Mouse (Mus musculus) right cerebral cortex, postnatal 25 days (tissue): ENCODE results near the gene Osgepl1.
A peak's percentile ranks its signal among the peaks of the same experiment; 100 is the strongest.
"Not testable (repeated sequence)": the region's sequence is repeated elsewhere in the genome, so short reads cannot be mapped to it uniquely, and the experiment has no call there.

Experiments used
- DNase-seq: peaks from one replicate; pipeline ENCODE4 v3.0.0; 2022

Gene Osgepl1

DNA sequence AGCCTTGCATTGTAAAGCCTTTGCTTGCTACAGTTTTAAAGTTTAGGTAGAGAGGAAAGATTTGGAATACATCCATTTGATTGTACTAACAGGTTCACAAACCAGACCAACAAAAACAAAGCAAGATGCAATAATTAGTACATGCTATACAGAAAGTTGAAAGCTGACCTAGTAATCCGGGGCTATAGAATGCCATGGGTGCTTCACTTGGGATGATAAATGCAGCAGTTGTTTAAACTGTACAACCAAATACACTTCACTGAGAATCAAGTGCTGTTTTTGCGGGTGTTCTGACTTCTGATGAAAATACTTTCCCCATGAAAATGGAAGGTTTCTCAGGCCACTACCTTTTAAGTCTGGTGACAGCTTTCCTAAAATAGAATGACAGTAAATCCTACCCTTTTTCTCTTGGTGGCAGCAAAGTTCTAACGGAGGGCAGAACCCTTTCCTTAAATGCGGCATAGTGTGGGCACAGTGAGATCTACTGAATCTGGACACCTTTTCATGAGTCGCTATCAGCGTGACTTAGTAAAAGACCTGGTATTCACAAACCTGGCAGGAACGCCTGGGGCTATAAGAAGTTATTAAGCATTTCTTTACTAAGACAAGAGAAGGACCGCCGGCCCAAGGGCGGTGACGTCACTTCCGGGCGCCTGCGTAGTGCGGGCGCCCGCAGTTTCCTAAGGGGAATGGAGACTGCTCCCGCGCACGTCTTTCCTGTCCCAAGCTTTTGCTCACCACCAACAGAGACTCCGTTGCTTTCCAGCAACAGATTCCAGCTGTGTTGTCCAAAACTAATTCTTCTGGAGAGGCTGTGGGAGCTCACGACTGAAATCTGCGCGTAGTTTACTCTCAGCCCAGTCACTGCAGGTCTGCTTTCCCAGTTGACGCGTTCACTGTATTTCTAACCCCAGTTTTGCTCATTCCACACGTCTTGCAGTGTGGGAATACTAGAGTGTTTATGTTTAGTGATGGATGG, at the start of gene Osgepl1:
Osgepl1 (plus strand) TSS at position 636 of the 979 bp plus-strand sequence.
- DNase-seq: peak; percentile 85

DNA sequence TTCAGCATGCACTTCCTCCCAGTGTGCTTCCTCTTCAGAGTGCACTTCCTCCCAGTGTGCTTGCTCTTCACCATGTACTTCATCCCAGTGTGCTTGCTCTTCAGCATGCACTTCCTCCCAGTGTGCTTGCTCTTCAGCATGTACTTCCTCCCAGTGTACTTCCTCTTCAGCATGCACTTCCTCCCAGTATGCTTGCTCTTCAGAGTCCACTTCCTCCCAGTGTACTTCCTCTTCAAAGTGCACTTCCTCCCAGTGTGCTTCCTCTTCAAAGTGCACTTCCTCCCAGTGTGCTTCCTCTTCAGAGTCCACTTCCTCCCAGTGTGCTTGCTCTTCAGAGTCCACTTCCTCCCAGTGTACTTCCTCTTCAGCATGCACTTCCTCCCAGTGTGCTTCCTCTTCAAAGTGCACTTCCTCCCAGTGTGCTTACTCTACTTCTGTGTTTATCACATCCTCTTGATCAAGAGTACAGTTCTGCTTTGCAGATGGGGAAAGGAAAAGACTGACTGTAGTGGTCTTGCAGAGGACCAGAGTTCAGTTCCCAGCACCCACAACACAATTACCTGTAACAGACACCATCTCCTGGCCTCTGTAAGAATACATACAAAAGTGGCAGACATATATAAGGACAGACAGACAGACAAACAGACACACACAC, 48.3 kb upstream of the Osgepl1 start:
- DNase-seq: not testable (repeated sequence)

DNA sequence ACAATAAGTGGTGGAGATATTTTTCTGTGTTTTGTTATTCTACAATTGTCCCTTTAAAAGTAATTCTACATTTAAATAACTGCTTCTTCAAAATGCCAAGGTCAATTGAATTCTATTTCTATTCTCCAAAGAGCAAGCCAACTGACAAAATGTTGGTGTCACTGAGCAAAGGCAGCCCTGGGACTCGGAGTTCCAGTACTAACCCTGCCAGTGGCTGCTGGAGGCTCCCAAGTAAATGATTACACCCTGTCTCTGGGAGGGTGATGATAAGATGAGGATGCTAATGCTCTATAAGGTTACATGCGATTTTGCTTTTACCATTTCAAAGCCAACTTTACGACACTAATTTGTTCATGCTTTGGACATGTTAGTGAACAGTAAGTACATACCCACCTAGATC, 43.5 kb upstream of the Osgepl1 start:
- no peak for DNase-seq

DNA sequence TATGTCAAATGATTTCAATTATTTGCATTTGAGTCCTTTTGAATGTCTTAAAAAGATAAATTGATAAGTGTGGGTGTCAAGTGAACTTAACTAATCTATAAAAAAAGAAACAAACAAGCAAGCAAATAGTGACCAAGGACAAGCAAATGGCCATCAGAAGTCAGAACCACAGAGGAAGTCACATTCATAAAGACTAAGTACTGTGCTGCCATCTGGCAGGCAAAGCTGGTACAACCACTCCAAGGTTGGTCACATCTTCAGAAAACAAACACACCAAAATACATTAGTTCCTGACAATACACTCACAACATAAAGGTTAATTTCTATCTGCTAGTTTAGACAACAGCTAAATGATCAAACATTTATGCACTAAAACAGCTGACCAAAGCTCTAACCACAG, 40.8 kb upstream of the Osgepl1 start:
- peak; percentile 11 for DNase-seq

DNA sequence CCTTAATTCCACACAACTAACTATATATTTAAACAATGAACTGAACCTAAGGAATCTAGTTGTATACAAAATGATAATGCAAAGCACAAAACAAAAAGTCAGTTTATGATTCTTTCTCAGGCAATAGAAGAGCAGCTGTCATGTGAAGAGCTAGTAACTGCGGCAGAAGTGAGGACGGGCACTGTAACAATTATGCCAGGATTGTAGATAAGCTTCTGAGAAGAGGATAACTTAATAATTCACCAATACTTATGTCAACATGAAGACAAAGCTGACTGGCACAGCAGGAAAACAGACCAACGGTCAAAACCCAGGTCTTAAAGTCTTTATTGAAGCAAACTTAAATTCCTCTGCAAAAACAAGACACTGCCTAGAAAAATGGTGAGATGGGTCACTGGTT, 22.2 kb upstream of the Osgepl1 start:
- no peak for DNase-seq

DNA sequence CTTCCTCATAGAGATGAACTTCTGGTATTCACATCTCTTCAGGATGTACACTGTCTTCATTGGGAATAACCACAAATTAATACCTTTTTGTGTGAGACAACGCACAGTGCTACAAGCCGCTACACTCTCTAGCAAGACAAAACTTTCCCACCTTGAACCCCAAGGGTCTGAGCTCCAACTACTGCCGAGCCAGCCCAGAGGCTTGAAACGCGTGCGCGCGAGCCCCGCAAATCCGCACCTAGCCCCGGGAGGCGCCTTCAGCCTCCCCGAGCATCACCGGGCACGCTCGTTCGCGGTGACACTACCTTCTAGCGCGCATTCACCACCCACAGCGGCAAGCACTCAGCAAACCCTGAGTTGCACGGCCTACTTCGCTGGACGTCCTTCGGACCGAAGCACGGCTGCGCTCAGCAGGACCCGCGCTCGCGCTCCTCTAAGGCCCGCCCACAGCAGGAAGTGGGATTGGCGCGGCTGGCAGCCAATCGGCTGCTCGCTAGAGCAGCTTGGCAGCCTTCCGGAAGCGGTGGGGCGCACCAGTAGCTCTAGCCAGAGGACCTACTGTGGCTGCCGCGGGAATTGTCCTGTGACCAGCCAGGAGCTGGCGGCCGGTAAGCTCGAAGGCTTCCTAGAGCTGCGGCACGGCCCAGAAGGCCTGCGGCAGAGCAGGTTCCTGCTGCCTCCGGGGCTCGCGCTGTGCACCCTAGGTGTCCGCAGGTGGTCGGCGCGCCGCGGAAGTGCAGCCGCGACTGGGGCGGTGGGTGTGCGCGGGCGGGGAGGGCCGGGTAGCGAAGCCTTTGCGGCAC, 16.6 kb upstream of the Osgepl1 start, which contains the start of the genes Pms1, Ormdl1 and Gm28778:
Pms1 (minus strand) TSS at position 438 of the 803 bp plus-strand sequence.
Ormdl1 (plus strand) TSS at position 515 of the 803 bp plus-strand sequence.
Gm28778 (plus strand) TSS at position 531 of the 803 bp plus-strand sequence.
- peak; percentile 97 for DNase-seq

DNA sequence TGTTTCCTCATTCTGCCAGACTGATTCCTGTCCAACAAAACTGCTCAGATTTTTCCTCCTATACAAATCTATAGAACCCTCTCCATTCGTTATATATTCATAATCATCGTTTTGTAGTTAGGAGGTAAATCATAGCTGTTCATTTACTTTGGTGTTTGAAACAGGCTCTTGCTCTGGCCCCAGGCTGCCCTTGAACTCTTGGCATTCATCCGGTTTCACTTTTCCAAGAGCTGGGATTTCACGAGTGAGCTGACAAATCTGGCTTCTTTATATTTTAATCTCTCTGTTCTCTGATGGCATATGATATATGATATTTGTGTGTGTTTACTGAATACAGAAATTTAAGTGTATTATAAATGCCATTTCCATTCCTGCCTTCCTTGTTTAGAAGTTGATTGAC, 12.9 kb upstream of the Osgepl1 start:
- DNase-seq: no peak

DNA sequence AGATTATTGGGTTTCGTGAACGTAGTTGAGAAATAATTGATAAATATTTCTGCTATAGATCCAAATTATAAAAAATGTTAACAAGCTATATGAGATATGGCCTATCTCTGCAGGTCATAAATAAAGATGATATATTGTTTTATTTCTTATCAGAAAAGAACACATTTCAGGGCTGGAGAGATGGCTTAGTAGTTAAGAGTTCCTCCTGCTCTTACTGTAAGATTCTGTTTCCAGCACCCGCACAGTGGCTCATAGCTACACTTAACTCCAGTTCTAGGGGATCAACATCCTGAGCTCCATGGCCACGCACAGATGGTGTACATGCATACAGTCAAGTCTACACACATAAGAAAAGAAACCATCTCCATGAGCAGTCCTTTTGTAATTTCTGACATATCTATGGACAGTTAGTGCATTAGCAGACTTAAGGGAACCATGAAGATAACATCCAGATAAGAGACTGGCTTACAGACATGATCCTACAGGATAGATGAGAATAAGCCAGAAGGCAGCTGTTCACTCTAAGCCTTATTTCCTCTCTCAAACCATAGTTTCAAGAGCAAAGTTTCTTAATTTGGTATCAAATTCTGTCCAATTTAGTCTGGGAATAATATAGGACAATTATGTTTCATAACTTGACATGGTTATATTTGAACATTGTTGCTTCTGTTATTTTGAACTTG, 8.4 kb downstream of the Osgepl1 start:
- DNase-seq: no peak

DNA sequence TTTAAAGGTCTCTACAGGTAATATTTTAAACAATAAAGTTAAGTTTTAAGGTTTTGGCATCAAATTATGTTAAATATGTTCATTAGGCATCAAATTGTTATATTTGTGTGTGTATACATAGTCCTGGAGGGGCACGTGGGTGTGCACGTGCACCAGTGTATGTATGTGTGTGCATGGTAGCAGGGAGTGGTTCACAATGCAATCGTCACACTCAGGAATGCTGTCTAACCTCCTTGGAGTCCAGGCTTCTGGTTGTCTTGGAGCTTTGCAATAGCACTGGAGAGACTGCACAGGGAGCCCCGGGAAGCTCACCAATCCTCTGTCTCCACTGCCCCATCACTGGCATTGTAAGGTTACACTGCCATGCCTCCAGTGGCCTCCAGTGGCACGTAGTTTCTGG, 9.8 kb downstream of the Osgepl1 start:
- DNase-seq: no peak

DNA sequence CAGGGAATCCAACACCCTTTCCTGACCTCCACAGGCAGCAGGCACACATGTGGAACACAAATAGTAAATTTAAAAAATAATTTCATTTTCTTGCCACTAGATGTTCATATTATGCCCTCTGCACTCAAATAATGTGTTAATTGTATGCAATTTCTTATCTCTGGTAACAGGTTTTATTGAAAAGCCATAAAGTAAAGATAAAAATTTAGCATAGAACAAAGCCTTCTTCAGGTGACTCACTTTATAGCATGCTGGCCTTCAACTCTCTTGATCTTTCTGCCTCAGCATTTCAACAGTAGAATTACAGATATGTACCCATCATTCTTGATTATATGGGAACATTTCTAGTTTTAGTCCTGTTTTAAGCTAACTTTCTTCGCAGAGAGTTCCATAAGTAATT, 10.9 kb downstream of the Osgepl1 start:
- no peak for DNase-seq

DNA sequence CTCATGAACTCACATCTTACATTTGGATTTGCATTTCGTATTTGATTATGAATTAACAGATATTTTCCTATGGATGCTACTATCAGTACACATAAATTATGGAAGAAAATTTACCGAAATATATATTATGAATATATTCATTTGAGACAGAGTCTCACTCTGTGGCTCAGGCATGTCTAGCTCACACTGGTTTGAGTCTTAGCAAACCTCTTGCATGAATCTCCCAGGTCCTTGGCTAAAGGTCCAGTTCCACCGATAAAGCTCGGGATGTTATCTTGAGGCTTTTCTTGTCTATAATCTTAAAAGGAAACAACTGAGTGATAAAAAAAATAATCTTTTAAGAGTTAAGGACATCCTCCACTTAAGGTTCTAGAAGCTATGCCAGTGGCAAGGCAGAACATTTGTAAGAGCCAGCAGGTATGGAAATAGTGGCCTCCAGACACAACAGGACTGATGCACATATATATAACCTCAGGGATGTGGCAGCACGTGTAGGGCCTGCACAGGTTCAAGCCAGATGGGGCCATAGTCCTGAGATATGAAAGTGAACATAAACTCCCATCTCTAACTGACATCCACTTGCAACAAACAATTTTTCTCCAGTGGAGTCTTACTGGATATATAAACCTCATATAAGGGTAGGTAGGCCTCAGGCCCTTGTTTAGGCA, 11.5 kb downstream of the Osgepl1 start:
- no peak for DNase-seq

DNA sequence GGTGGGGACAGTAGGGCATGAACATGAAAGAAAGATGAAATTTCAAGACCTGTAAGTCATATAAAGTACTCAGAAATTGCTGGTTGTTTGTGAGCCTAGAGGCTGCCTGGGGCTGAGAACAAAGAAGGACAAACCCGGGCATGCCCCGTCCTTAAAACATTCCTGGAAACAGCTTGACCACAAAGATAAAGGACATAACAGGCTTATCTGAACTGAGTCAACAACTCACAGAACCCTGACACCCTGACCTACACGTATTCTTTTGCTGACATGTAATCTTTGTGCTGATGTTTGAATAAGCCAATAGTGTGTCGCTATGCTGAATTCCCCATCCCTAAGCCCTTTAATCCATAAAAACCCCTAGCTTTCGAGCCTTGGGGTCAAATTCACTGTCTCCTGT, 20.1 kb downstream of the Osgepl1 start:
- not testable (repeated sequence) for DNase-seq

DNA sequence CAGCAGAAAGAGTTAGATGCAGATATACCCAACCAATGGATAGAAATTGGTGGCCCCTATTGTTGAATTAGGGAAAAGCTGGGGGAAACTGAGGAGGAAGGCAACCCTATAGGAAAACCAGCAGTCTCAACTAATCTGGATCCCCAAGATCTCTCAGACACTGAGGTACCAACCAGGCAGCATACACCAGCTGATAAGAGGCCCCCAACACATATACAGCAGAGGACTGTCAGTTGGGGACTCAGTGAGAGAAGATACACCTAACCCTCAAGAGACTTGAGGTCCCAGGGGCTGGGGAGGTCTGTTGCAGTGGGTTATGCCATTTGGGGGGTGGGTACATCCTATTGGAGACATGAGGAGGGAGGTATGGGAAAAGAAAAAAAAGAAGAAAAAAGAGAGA, 22.0 kb downstream of the Osgepl1 start:
- DNase-seq: no peak

DNA sequence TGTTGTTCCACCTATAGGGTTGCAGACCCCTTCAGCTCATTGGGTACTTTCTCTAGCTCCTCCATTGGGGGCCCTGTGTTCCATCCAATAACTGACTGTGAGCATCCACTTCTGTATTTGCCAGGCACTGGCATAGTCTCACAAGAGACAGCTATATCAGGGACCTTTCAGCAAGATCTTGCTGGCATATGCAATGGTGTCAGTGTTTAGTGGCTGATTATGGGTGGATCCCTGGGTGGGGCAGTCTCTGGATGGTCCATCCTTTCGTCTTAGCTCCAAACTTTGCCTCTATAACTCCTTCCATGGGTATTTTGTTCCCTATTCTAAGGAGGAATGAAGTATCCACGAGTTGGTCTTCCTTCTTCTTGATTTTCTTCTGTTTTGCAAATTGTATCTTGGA, 24.0 kb downstream of the Osgepl1 start:
- not testable (repeated sequence) for DNase-seq

DNA sequence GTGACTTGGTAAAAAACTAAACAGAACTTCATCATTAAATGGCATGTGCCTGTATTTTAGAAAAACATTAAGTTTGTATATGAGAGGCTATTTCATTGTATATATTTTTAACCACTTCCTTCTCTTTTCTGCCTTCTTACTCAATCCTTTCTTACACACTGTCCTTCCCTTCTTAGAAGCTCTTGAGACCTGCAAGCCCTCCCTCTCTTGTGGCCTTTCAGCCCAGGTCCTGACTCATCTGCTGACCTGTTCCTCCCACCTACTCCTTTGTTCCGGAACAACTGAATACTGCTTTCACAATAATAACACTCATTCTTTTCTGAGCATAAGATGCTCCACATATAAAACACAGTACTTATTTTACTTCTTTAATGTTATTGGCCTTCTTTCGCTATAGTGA, 27.6 kb downstream of the Osgepl1 start:
- DNase-seq: no peak

DNA sequence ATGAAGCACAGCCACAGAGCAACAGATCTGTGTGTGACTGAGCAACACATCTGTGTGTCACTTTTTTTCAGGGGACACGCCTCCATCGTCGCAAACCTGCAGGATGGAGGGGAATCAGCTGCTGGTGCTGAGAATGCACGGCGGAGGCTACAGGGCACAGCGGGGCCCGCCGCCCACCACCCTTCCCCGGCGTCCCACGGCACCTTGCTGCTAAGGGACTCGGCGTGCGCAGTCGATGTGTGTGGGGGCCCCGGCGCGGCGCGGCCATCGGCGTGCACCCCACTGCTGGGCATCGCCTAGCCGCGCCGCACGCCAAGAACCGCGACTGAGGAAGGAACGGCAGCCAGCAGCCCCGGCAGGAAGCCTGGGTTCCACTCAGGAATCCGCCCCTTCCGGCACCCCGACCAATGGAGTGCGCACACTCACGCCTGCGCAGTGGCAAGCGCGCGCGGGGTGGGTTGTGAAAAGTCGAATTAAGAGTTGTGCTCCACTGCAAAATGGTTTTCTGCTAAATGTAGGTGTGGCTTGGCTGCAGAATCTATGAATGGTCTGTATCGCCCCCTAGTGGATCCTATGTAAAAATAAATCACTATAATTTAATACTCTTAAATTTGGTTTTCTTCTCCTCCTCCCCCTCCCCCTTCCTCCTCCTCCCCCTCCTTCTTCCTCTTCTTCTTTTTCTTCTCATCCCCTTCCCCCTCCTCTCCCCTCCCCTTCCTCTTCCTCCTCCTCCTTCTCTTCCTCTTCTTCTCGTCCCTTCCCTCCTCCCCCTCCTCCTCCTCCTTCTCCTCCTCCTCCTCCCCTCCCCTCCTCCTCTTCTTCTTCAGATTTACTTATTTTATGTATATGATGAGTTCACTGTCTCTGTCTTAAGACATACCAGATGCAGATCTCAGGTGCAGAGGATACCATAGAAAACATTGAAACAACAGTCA, 39.2 kb downstream of the Osgepl1 start, which contains the start of the genes Asdurf, Gm28551 and Asnsd1:
Asdurf (minus strand) TSS at position 293 of the 935 bp plus-strand sequence.
Gm28551 (minus strand) TSS at position 341 of the 935 bp plus-strand sequence.
Asnsd1 (minus strand) TSS at position 426 of the 935 bp plus-strand sequence.
- DNase-seq: peak; percentile 97

DNA sequence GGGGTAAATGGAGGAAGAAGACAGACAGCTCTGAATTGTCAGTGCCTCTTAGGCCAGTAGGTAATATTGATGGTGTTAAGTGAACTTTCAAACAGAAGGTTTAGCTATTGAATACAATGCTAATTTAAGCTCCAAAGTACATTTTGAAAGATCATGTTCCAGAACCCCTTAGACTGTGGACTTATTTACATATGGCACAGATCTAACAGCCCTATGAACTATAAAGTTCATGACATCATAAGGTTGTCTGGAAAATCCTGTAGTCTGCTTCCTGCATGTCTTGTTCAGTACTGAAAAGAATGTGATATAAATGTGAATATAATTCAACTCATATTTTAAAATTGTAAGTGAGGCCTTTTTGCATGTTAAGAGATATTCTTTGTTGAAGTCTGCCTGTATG, 45.6 kb downstream of the Osgepl1 start:
- DNase-seq: no peak
